Mouse (Mus musculus) T-cell, adult 66 days (primary cell): Measurements from ENCODE around the gene Elovl7. TPM values are rescaled to one million over a fixed set of nuclear protein-coding genes. Genes with fewer than 3 reads are reported as not detected.

Experiments used
- total RNA-seq, 2 experiments: library from RNA; stranded (reverse); gene quantifications; 3 replicates in 1 of 2; 4 replicates in 1 of 2; pipeline ENCODE4 v1.2.4; 2023

Gene Elovl7
- 1 to 10 TPM; 4.3 to 5.4 TPM for total RNA-seq

DNA sequence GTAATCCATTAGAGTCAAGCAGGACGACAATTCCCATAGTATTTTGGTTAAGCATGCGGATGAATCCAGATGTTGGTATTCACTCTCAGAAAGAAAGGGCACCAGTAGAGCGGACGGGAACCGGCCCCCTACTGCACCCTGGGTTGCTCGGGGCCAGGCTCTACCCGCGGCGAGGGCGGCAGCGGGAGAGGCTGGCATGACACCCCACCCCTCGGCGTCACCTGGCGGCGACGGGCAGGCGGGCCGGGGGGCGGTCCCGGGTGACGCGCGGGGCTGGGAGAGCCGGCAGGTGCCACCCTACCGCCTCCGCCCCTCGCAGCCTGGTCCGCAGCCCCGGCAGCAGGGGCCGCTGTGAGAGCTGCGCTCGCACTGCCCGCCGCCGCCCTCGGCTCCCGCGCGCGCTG, at the start of gene Elovl7:
Gene Elovl7, plus strand, starts transcription at position 324 of the 404 bp plus-strand sequence.

DNA sequence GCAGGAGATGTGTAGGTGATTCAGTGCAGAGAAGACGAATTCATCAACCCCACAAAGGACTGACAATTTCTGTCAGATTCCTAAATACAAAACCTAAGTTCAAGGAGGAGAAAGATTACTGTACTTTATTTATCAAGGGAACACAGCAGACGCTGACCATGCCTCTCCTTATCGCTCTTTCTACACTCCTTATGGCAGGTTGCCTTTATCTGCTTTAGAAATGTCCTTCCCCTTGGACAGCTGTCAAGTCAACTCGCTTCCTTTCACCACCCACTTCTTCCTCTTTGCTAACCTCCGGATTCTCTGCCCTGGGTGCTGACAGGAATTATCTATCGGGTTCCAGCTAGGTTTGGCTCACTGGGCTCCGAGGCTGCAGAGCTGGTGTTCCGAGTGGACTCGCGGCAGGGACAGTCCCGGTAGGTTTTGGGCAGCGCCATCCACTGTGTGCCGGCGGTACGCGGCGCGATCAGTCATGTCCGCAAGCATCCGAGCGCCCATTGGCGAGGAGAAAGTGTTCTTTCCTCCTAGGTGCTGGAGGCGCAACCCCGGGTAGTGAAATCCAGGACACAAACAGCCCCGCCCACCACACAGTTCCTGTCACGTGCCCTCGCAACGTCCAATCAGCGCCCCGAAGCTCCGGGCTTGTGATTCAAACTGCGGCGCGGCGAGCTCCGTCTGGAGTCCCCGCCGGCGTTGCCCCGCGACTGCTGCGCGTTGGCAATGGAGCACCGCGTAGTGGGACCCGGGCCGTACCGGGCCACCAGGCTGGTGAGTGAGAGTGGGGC, 101.7 kb downstream of the Elovl7 start, which contains the start of gene Depdc1b:
Gene Depdc1b, plus strand, starts transcription at position 631 of the 785 bp plus-strand sequence.

Other genes starting within 250 kb of the Elovl7 start
- gene Smim15, start 170.0 kb upstream of the Elovl7 start, total RNA-seq: 10 to 100 TPM; 34.4 to 42.1 TPM
- gene Ndufaf2, start 55.8 kb upstream of the Elovl7 start, total RNA-seq: 1 to 10 TPM; 4.3 to 8.6 TPM
- gene Ercc8, start 55.7 kb upstream of the Elovl7 start, total RNA-seq: 10 to 100 TPM; 15.2 to 17.3 TPM
- 1 to 10 TPM; 2.8 to 4.2 TPM for gene Depdc1b, start 101.9 kb downstream of the Elovl7 start, total RNA-seq
- 100 to 1,000 TPM in 1 of 2 experiments, 10 to 100 TPM in 1; 95.1 to 106 TPM for gene Pde4d, start 235.5 kb downstream of the Elovl7 start, total RNA-seq